Mouse (Mus musculus): ENCODE data around the gene 2310061I04Rik.
A peak's percentile ranks its signal among the peaks of the same experiment; 100 is the strongest.
"Not testable (repeated sequence)": the region's sequence is repeated elsewhere in the genome, so short reads cannot be mapped to it uniquely, and the experiment has no call there.

2310061I04Rik gene

GRCm38 (mm10) chr17:35896781-35897643, at the start of gene 2310061I04Rik:
2310061I04Rik (minus strand) TSS chr17:35897431.
- peak; percentile 94 for DNase-seq (ENCODE audit: low read depth, low spot score)

GRCm38 (mm10) chr17:35939941-35940340, 42.7 kb upstream of the 2310061I04Rik start:
- no peak for DNase-seq (ENCODE audit: low read depth, low spot score)

GRCm38 (mm10) chr17:35939108-35939507, 41.9 kb upstream of the 2310061I04Rik start:
- no peak for DNase-seq (ENCODE audit: low read depth, low spot score)

GRCm38 (mm10) chr17:35937700-35938348, 40.6 kb upstream of the 2310061I04Rik start:
- peak; percentile 61 for DNase-seq (ENCODE audit: low read depth, low spot score)

GRCm38 (mm10) chr17:35935763-35936162, 38.5 kb upstream of the 2310061I04Rik start:
- not testable (repeated sequence) for DNase-seq (ENCODE audit: low read depth, low spot score)

GRCm38 (mm10) chr17:35932608-35933007, 35.4 kb upstream of the 2310061I04Rik start:
- DNase-seq (ENCODE audit: low read depth, low spot score) = no peak

GRCm38 (mm10) chr17:35930627-35931026, 33.4 kb upstream of the 2310061I04Rik start:
- no peak for DNase-seq (ENCODE audit: low read depth, low spot score)

- no peak for DNase-seq (ENCODE audit: low read depth, low spot score)
These were observed 32.3 kb upstream of the 2310061I04Rik start for GRCm38 (mm10) chr17:35929534-35929933.

GRCm38 (mm10) chr17:35927471-35927870, 30.2 kb upstream of the 2310061I04Rik start:
- DNase-seq (ENCODE audit: low read depth, low spot score) = no peak

- no peak for DNase-seq (ENCODE audit: low read depth, low spot score)
These were observed 26.1 kb upstream of the 2310061I04Rik start for GRCm38 (mm10) chr17:35923281-35923680.

GRCm38 (mm10) chr17:35922566-35922965, 25.3 kb upstream of the 2310061I04Rik start:
- DNase-seq (ENCODE audit: low read depth, low spot score) = no peak

GRCm38 (mm10) chr17:35921710-35922109, 24.5 kb upstream of the 2310061I04Rik start:
- no peak for DNase-seq (ENCODE audit: low read depth, low spot score)

GRCm38 (mm10) chr17:35920862-35921562, 23.8 kb upstream of the 2310061I04Rik start:
- no peak for DNase-seq (ENCODE audit: low read depth, low spot score)

GRCm38 (mm10) chr17:35920384-35920783, 23.2 kb upstream of the 2310061I04Rik start:
- no peak for DNase-seq (ENCODE audit: low read depth, low spot score)

GRCm38 (mm10) chr17:35919864-35920301, 22.7 kb upstream of the 2310061I04Rik start:
- DNase-seq (ENCODE audit: low read depth, low spot score) = no peak

- DNase-seq (ENCODE audit: low read depth, low spot score) = peak; percentile 98
These were observed 22.0 kb upstream of the 2310061I04Rik start for GRCm38 (mm10) chr17:35919060-35919715.

- peak; percentile 67 for DNase-seq (ENCODE audit: low read depth, low spot score)
These were observed 21.2 kb upstream of the 2310061I04Rik start for GRCm38 (mm10) chr17:35918276-35919059.

- DNase-seq (ENCODE audit: low read depth, low spot score) = peak; percentile 66
These were observed 20.4 kb upstream of the 2310061I04Rik start for GRCm38 (mm10) chr17:35917463-35918251.

- DNase-seq (ENCODE audit: low read depth, low spot score) = no peak
These were observed 19.9 kb upstream of the 2310061I04Rik start for GRCm38 (mm10) chr17:35917143-35917462.

Data from skeletal muscle tissue, adult 2 months (tissue).